Mouse (Mus musculus) gastrocnemius, adult 2 months (tissue): ENCODE measurements at regions not wholly inside any gene's neighbourhood (a gene's known extent, or its start where the extent isn't known, plus 50 kb on each side); places are given as distances from the start of the nearest gene placed in this dataset.
"Not testable (repeated sequence)": the region's sequence is repeated elsewhere in the genome, so short reads cannot be mapped to it uniquely, and the experiment has no call there.

ENCODE experiments used
- DNase-seq: peaks from one replicate; pipeline ENCODE4 v3.0.0; 2022
- H3K27ac ChIP-seq: fragments of 200-600 bp; 2 replicates; pipeline ENCODE4 v1.8.1; 2022; ENCODE audit warnings: mild to moderate bottlenecking
- H3K4me3 ChIP-seq: fragments of 200-600 bp; 2 replicates; pipeline ENCODE4 v1.8.1; 2022; ENCODE audit warnings: mild to moderate bottlenecking, moderate library complexity
- intact Hi-C: fragments of 180-260 bp; cut with DNase I; formaldehyde crosslinking; loops from one replicate; pipeline ENCODE4 v1.15.1; 2025

GRCm38 (mm10) chrY:86743391-86743790, 373.2 kb upstream of the Gm21477 start:
- intact Hi-C loops = not testable (repeated sequence)

More at GRCm38 (mm10) chrY:86743391-86743790, 373.2 kb upstream of the Gm21477 start:
- DNase-seq = peak; percentile 14
- not testable (repeated sequence) for H3K27ac ChIP-seq, H3K4me3 ChIP-seq
